Comparison of ENCODE assay signal across 15 mouse cellular contexts in the genomic region with DNA sequence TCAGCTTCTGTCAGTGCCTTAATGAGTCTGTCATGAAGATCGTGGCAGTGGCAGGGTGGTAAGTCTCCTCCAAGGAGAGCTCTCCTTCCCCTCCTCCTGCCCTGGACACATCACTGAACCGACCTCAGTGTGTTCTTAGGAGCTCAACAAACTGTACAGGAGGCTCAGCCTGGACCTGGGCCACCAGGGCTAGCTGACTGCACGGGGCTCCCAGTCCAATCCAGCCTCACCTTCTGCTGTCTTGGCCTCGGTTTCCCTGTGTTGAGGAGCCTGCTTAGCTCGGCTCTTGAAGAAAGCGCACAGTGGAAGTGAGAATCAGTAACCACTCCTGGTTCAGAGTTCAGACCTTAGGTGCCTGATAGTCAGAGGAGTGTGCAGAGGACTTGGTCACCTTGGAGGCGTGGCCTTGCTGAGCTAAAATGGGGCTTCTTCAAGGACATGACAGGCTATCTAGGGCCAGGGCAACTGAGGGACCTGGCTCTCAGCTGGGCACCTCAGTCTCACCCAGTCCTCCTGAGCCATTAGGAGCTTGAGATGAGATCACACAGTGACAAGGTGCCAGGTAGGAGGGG. TPM values are rescaled to one million over a fixed set of nuclear protein-coding genes. Genes with fewer than 3 reads are reported as not detected.
"Had no signal": no experiment of that assay in that cellular context is flagged by ENCODE, and none has a peak within 500 bp of the region (broad histone marks: within the 10 kb centered on the region; RNA-seq: fewer than 3 reads in every experiment).

No protein-coding gene starts in this region.

- H3K9me3 ChIP-seq: limb, embryonic 12.5 days; midbrain, embryonic 15.5 days; neural tube, embryonic 12.5 days; stomach, embryonic 15.5 days had no signal

- DNase-seq: kidney, adult 11 months; kidney, postnatal 36 days; layer of hippocampus, adult 9-11 months; liver; lung, adult 2 months; lung, postnatal 36 days; thymus, adult 2 months; thymus, postnatal 36 days had no signal

- ATAC-seq: lung, postnatal 0 days; midbrain, embryonic 15.5 days had no signal

- H3K27me3 ChIP-seq: midbrain, embryonic 15.5 days; neural tube, embryonic 12.5 days; stomach, embryonic 15.5 days had no signal

- H3K27ac ChIP-seq: limb, embryonic 12.5 days; liver, embryonic 14.5 days; midbrain, embryonic 15.5 days; neural tube, embryonic 12.5 days; stomach, embryonic 15.5 days had no signal

- H3K9ac ChIP-seq: limb, embryonic 12.5 days; liver, embryonic 14.5 days; midbrain, embryonic 15.5 days; neural tube, embryonic 12.5 days; stomach, embryonic 15.5 days had no signal

- H3K36me3 ChIP-seq: limb, embryonic 12.5 days; midbrain, embryonic 15.5 days; neural tube, embryonic 12.5 days; stomach, embryonic 15.5 days had no signal

- H3K4me1 ChIP-seq: midbrain, embryonic 15.5 days; neural tube, embryonic 12.5 days had no signal

- H3K4me3 ChIP-seq: limb, embryonic 12.5 days; midbrain, embryonic 15.5 days; neural tube, embryonic 12.5 days; stomach, embryonic 15.5 days had no signal

- H3K4me2 ChIP-seq: limb, embryonic 12.5 days; midbrain, embryonic 15.5 days; neural tube, embryonic 12.5 days; stomach, embryonic 15.5 days had no signal

RNA-seq across cellular contexts. Expression of gene Slc1a7, which starts 39.5 kb away (rescaled TPM):
- polyA plus RNA-seq: kidney, embryonic 14.5 days; limb, embryonic 12.5 days; midbrain, embryonic 15.5 days; neural tube, embryonic 12.5 days had no signal
